Mouse (Mus musculus): Measurements from ENCODE around the gene Atp6v0c. TPM values are rescaled to one million over a fixed set of nuclear protein-coding genes. Genes with fewer than 3 reads are reported as not detected.

Gene Atp6v0c
- polyA plus RNA-seq, 1 experiment = 432 TPM

DNA sequence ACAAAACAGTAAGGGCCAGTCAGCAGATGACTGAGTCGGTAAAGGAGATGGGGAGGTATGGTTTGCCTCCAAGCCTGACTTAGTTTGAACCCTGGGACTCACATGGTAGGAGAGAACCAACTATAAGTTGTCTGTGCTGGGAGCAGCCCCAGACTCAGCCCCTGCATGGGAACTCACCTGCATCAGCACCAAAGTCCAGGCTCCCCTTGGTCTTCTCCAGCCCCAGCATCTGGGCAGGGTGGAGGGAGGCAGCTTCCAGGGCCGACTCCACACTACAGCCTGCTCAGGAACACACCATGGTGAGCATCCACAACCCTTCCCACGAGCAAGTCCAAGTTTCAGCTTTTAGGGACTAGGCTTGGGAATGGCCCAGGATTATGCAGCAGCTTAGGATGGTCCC lies 13.1 kb downstream of the Atp6v0c start:
- H3ac ChIP-seq (ENCODE audit: control insufficient read depth, insufficient read length) = no peak overlapping the region
- TF ChIP-seq E2F4 (IDR thresholded peaks at IDR 0.05; ENCODE audit: insufficient read depth) = no peak
- TF ChIP-seq MYOD1 (IDR thresholded peaks at IDR 0.05; ENCODE audit: control insufficient read depth in 1 of 3, insufficient read length in 2 of 3, low read depth in 2 of 3) = no peak
- TF ChIP-seq TCF12 (IDR thresholded peaks at IDR 0.05; ENCODE audit: insufficient read depth, poor library complexity, severe bottlenecking) = no peak
- no peak for TF ChIP-seq USF1 (IDR thresholded peaks at IDR 0.05; ENCODE audit: low read depth)
- H3K4me2 ChIP-seq (ENCODE audit: low read depth) = no peak overlapping the region
- H3K36me3 ChIP-seq (ENCODE audit: control insufficient read depth, insufficient read depth) = no peaks in the 10 kb centered on the region
- no peak overlapping the region for H3K4me3 ChIP-seq
- H3K79me2 ChIP-seq (ENCODE audit: control insufficient read depth, insufficient read depth) = no peaks in the 10 kb centered on the region
- H3K27me3 ChIP-seq (ENCODE audit: control insufficient read depth, insufficient read depth, insufficient read length) = no peaks in the 10 kb centered on the region

DNA sequence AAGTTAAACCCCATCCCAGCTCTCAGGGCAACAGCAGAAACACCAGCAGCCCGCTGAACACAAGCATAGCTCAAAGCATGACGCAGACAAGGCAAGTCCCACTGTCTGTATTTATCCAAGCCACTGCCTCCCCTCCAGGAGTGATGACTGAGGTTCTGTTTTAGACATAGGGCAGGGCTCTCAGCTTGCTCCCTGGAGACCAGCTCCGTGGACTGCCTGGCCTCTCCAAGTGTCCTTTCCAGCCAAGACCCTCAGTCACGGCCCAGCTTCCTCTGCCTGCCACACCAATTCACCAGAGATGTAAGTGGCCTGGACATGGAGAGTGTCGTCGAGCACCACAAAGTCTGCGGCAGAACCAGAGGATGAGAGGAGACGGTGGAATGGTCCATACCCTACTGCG lies 13.8 kb downstream of the Atp6v0c start:
- Histone ChIP-seq H3K4me2 (ENCODE audit: low read depth) (no peak overlapping the region), H3ac (ENCODE audit: control insufficient read depth, insufficient read length) (no peak overlapping the region), H3K79me2 (ENCODE audit: control insufficient read depth, insufficient read depth) (no peaks in the 10 kb centered on the region), H3K27me3 (ENCODE audit: control insufficient read depth, insufficient read depth, insufficient read length) (no peaks in the 10 kb centered on the region), H3K4me3 (no peak overlapping the region), H3K36me3 (ENCODE audit: control insufficient read depth, insufficient read depth) (no peaks in the 10 kb centered on the region)
- TF ChIP-seq TCF12 (IDR thresholded peaks at IDR 0.05; ENCODE audit: insufficient read depth, poor library complexity, severe bottlenecking) = no peak

DNA sequence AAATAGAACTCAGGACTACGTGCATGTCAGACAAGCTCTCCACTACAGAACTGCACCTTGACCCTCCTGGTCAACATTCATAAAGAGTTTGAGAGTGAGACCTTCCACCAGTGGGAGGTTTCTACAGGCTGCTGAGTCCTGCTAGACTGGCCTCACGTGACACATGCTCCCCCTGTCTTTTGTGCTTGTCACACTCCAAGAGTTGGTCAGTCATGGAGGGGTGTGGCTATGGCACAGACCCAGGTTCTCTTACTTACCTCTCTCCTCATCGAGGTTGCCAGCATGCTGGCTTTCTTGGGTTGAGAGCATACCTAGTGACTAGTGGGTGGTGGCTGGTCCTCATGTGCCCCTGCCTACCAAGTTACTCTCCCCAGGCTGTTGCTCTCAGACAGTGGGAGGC lies 15.0 kb downstream of the Atp6v0c start:
- H3K27me3 ChIP-seq (ENCODE audit: control insufficient read depth, insufficient read depth, insufficient read length) = no peaks in the 10 kb centered on the region
- TF ChIP-seq POLR2AphosphoS2 (IDR thresholded peaks at IDR 0.05; ENCODE audit: insufficient read length, low read depth) = no peak
- TF ChIP-seq REST (IDR thresholded peaks at IDR 0.05; ENCODE audit: insufficient read depth, insufficient read length) = no peak
- TF ChIP-seq TCF12 (IDR thresholded peaks at IDR 0.05; ENCODE audit: insufficient read depth, poor library complexity, severe bottlenecking) = no peak
- TF ChIP-seq E2F4 (IDR thresholded peaks at IDR 0.05; ENCODE audit: insufficient read depth) = no peak
- no peak for TF ChIP-seq MYOG (IDR thresholded peaks at IDR 0.05; ENCODE audit: control insufficient read depth in 1 of 3, insufficient read depth in 1 of 3, insufficient read length in 2 of 3, low read depth in 2 of 3)
- no peak for TF ChIP-seq TCF3 (IDR thresholded peaks at IDR 0.05; ENCODE audit: insufficient read length, low read depth)
- TF ChIP-seq SRF (IDR thresholded peaks at IDR 0.05; ENCODE audit: control insufficient read depth, insufficient read length, low read depth) = no peak
- TF ChIP-seq MYOD1 (IDR thresholded peaks at IDR 0.05; ENCODE audit: control insufficient read depth in 1 of 3, insufficient read length in 2 of 3, low read depth in 2 of 3) = no peak
- TF ChIP-seq POLR2A (IDR thresholded peaks at IDR 0.05; ENCODE audit: insufficient read length, low read depth) = no peak
- H3K36me3 ChIP-seq (ENCODE audit: control insufficient read depth, insufficient read depth) = no peaks in the 10 kb centered on the region
- no peak overlapping the region for H3K4me2 ChIP-seq (ENCODE audit: low read depth)
- no peak overlapping the region for H3K4me3 ChIP-seq
- no peak overlapping the region for H3ac ChIP-seq (ENCODE audit: control insufficient read depth, insufficient read length)
- H3K79me2 ChIP-seq (ENCODE audit: control insufficient read depth, insufficient read depth) = no peaks in the 10 kb centered on the region

DNA sequence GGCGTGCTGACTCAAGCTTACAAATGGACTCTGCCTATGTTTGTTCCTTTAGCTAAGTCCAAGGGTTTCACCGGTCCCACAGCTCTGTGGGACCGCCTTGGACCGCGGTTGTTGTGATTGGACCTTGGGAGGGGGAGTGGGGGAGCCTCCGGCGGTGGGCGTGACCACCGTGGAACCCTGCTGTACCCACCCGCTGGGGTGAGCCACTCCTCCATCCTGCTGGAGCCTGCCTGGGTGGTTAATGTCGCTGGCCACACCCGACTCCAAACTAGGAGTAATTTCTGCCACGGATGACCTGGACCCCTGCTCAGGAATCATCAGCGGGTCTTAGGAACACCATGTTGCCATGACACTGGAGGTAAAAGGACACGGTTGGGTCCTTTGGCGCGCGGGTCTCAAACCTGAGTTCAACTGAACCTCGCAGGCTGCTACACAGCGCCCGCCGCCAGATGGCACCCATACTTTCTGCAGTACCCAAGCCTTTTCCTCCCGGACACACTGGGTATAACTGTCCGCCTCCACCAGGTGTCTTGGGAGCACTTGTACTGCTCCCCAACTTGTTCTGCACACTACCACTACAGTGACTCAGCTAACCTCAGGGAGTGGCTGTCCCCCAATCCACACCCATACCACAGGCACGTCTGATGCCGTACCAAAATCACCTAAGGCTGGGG lies 17.5 kb downstream of the Atp6v0c start:
- Histone ChIP-seq H3K4me2 (ENCODE audit: low read depth) (peak overlapping the region; percentile 88), H3K4me3 (peak overlapping the region; percentile 22), H3ac (ENCODE audit: control insufficient read depth, insufficient read length) (no peak overlapping the region), H3K27me3 (ENCODE audit: control insufficient read depth, insufficient read depth, insufficient read length) (no peaks in the 10 kb centered on the region), H3K79me2 (ENCODE audit: control insufficient read depth, insufficient read depth) (no peaks in the 10 kb centered on the region), H3K36me3 (ENCODE audit: control insufficient read depth, insufficient read depth) (no peaks in the 10 kb centered on the region)
- TF ChIP-seq E2F4 (IDR thresholded peaks at IDR 0.05; ENCODE audit: insufficient read depth) = no peak
- peak in 2 of 3 experiments; percentile 2 to 66 for TF ChIP-seq MYOG (IDR thresholded peaks at IDR 0.05; ENCODE audit: control insufficient read depth in 1 of 3, insufficient read depth in 1 of 3, insufficient read length in 2 of 3, low read depth in 2 of 3)
- TF ChIP-seq MYOD1 (IDR thresholded peaks at IDR 0.05; ENCODE audit: control insufficient read depth in 1 of 3, insufficient read length in 2 of 3, low read depth in 2 of 3) = peak in 2 of 3 experiments; percentile 33 to 40
- TF ChIP-seq POLR2A (IDR thresholded peaks at IDR 0.05; ENCODE audit: insufficient read length, low read depth) = peak; percentile 36
- no peak for TF ChIP-seq MAX (IDR thresholded peaks at IDR 0.05; ENCODE audit: low read depth)
- TF ChIP-seq TCF3 (IDR thresholded peaks at IDR 0.05; ENCODE audit: insufficient read length, low read depth) = no peak

DNA sequence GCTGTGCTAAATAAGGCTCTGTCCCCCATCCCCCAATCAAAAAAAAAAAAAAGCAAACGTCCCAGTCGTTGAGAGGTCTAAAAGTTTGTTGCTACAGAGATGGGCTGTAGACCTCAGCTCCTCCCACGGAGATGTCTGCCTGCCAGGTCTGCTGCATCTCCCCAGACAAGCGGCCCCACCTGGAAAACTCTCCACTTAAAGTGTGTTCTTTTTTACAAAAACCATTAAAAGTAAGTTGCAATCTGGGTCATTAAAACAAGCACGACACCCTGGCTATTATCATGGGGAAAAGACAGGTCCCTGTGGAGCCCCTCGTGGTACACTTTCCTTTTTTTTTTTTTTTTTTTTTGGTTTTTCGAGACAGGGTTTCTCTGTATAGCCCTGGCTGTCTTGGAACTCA lies 18.1 kb downstream of the Atp6v0c start:
- H3K4me3 ChIP-seq = peak overlapping the region; percentile 22
- H3K4me2 ChIP-seq (ENCODE audit: low read depth) = peak overlapping the region; percentile 88
- no peak overlapping the region for H3ac ChIP-seq (ENCODE audit: control insufficient read depth, insufficient read length)
- H3K36me3 ChIP-seq (ENCODE audit: control insufficient read depth, insufficient read depth) = no peaks in the 10 kb centered on the region
- no peak for TF ChIP-seq E2F4 (IDR thresholded peaks at IDR 0.05; ENCODE audit: insufficient read depth)
- no peak for TF ChIP-seq POLR2A (IDR thresholded peaks at IDR 0.05; ENCODE audit: insufficient read length, low read depth)
- no peak for TF ChIP-seq CEBPB (IDR thresholded peaks at IDR 0.05; ENCODE audit: insufficient read depth, poor library complexity, severe bottlenecking)
- TF ChIP-seq MYOD1 (IDR thresholded peaks at IDR 0.05; ENCODE audit: control insufficient read depth in 1 of 3, insufficient read length in 2 of 3, low read depth in 2 of 3) = no peak
- no peak for TF ChIP-seq MAX (IDR thresholded peaks at IDR 0.05; ENCODE audit: low read depth)
- TF ChIP-seq TCF3 (IDR thresholded peaks at IDR 0.05; ENCODE audit: insufficient read length, low read depth) = no peak
- TF ChIP-seq TCF12 (IDR thresholded peaks at IDR 0.05; ENCODE audit: insufficient read depth, poor library complexity, severe bottlenecking) = no peak
- no peak for TF ChIP-seq MYOG (IDR thresholded peaks at IDR 0.05; ENCODE audit: control insufficient read depth in 1 of 3, insufficient read depth in 1 of 3, insufficient read length in 2 of 3, low read depth in 2 of 3)
- TF ChIP-seq POLR2AphosphoS2 (IDR thresholded peaks at IDR 0.05; ENCODE audit: insufficient read length, low read depth) = no peak
- TF ChIP-seq USF1 (IDR thresholded peaks at IDR 0.05; ENCODE audit: low read depth) = no peak
- TF ChIP-seq SRF (IDR thresholded peaks at IDR 0.05; ENCODE audit: control insufficient read depth, insufficient read length, low read depth) = no peak
- TF ChIP-seq REST (IDR thresholded peaks at IDR 0.05; ENCODE audit: insufficient read depth, insufficient read length) = no peak
- H3K27me3 ChIP-seq (ENCODE audit: control insufficient read depth, insufficient read depth, insufficient read length) = no peaks in the 10 kb centered on the region
- no peaks in the 10 kb centered on the region for H3K79me2 ChIP-seq (ENCODE audit: control insufficient read depth, insufficient read depth)

Measured in myocyte (in vitro differentiated cells).